Mouse (Mus musculus): ENCODE data around the gene Serpina16. TPM values are rescaled to one million over a fixed set of nuclear protein-coding genes. Genes with fewer than 3 reads are reported as not detected.
A peak's percentile ranks its signal among the peaks of the same experiment; 100 is the strongest.
"Not testable (repeated sequence)": the region's sequence is repeated elsewhere in the genome, so short reads cannot be mapped to it uniquely, and the experiment has no call there.

Serpina16 gene
- total RNA-seq (2021), result not detected
- long read RNA-seq, experiment 1, result 0 reads
- long read RNA-seq, experiment 2, result 0 reads

GRCm38 (mm10) chr12:103676039-103676438 is at the start of gene Serpina16:
Gene Serpina16, minus strand, starts transcription at chr12:103676139.
- no peak for DNase-seq
- TF ChIP-seq CTCF (IDR thresholded peaks at IDR 0.05), result no peak
- Histone ChIP-seq H3K4me3 (no peak within 1 kb of the TSS), H3K27ac (no peak within 1 kb of the TSS)
- intact Hi-C loops (cut with DNase I), result no loop called here

GRCm38 (mm10) chr12:103711537-103711936 is 35.6 kb upstream of the Serpina16 start:
- no peak overlapping the region for H3K4me3 ChIP-seq
- intact Hi-C loops (cut with DNase I), result loop anchor here (2.0 kb wide), 1 partner anchor 167 kb away; no protein-coding TSS in a partner anchor
- H3K27ac ChIP-seq, result no peak overlapping the region
- no peak for DNase-seq
- no peak; the same call in 1 of the 2 replicates for TF ChIP-seq CTCF (IDR thresholded peaks at IDR 0.05)

- DNase-seq, result no peak
- H3K4me3 ChIP-seq, result no peak overlapping the region
- peak; percentile 57 for TF ChIP-seq CTCF (IDR thresholded peaks at IDR 0.05)
- intact Hi-C loops (cut with DNase I), result loop anchor here (2.0 kb wide), 1 partner anchor 166 kb away; no protein-coding TSS in a partner anchor
- no peak overlapping the region for H3K27ac ChIP-seq
Observed at GRCm38 (mm10) chr12:103710405-103710804, 34.5 kb upstream of the Serpina16 start.

- TF ChIP-seq CTCF (IDR thresholded peaks at IDR 0.05), result no peak
- DNase-seq, result no peak
- Histone ChIP-seq H3K4me3 (no peak overlapping the region), H3K27ac (no peak overlapping the region)
- intact Hi-C loops (cut with DNase I), result no loop called here
Observed at GRCm38 (mm10) chr12:103706113-103706512, 30.2 kb upstream of the Serpina16 start.

GRCm38 (mm10) chr12:103705547-103705946 is 29.6 kb upstream of the Serpina16 start:
- no peak overlapping the region for H3K4me3 ChIP-seq
- intact Hi-C loops (cut with DNase I), result no loop called here
- no peak for TF ChIP-seq CTCF (IDR thresholded peaks at IDR 0.05)
- H3K27ac ChIP-seq, result no peak overlapping the region
- peak; percentile 45 for DNase-seq

- no peak overlapping the region for H3K4me3 ChIP-seq
- DNase-seq, result no peak
- no peak for TF ChIP-seq CTCF (IDR thresholded peaks at IDR 0.05)
- intact Hi-C loops (cut with DNase I), result no loop called here
- no peak overlapping the region for H3K27ac ChIP-seq
Observed at GRCm38 (mm10) chr12:103700144-103700750, 24.3 kb upstream of the Serpina16 start.

- DNase-seq, result no peak
- TF ChIP-seq CTCF (IDR thresholded peaks at IDR 0.05), result no peak
- intact Hi-C loops (cut with DNase I), result no loop called here
- Histone ChIP-seq H3K4me3 (no peak within 1 kb of the TSS), H3K27ac (no peak within 1 kb of the TSS)
Observed at GRCm38 (mm10) chr12:103695429-103695828, 19.5 kb upstream of the Serpina16 start, which contains the start of gene Serpina1f. Gene Serpina1f, minus strand, starts transcription at chr12:103695529.

- Histone ChIP-seq H3K4me3 (no peak overlapping the region), H3K27ac (no peak overlapping the region)
- no peak for TF ChIP-seq CTCF (IDR thresholded peaks at IDR 0.05)
- DNase-seq, result no peak
- intact Hi-C loops (cut with DNase I), result no loop called here
Observed at GRCm38 (mm10) chr12:103688221-103688814, 12.4 kb upstream of the Serpina16 start.

- TF ChIP-seq CTCF (IDR thresholded peaks at IDR 0.05), result no peak
- H3K27ac ChIP-seq, result no peak overlapping the region
- no peak overlapping the region for H3K4me3 ChIP-seq
- intact Hi-C loops (cut with DNase I), result no loop called here
- DNase-seq, result no peak
Observed at GRCm38 (mm10) chr12:103687021-103687420, 11.1 kb upstream of the Serpina16 start.

- no peak for TF ChIP-seq CTCF (IDR thresholded peaks at IDR 0.05)
- Histone ChIP-seq H3K4me3 (no peak overlapping the region), H3K27ac (no peak overlapping the region)
- intact Hi-C loops (cut with DNase I), result no loop called here
- DNase-seq, result no peak
Observed at GRCm38 (mm10) chr12:103686050-103686449, 10.1 kb upstream of the Serpina16 start.

- Histone ChIP-seq H3K27ac (no peak overlapping the region), H3K4me3 (no peak overlapping the region)
- DNase-seq, result no peak
- TF ChIP-seq CTCF (IDR thresholded peaks at IDR 0.05), result no peak
- intact Hi-C loops (cut with DNase I), result no loop called here
Observed at GRCm38 (mm10) chr12:103685386-103685785, 9.4 kb upstream of the Serpina16 start.

- DNase-seq, result no peak
- Histone ChIP-seq H3K4me3 (no peak overlapping the region), H3K27ac (no peak overlapping the region)
- TF ChIP-seq CTCF (IDR thresholded peaks at IDR 0.05), result no peak
- intact Hi-C loops (cut with DNase I), result no loop called here
Observed at GRCm38 (mm10) chr12:103683775-103684174, 7.8 kb upstream of the Serpina16 start.

GRCm38 (mm10) chr12:103681739-103682138 is 5.8 kb upstream of the Serpina16 start:
- intact Hi-C loops (cut with DNase I), result no loop called here
- H3K4me3 ChIP-seq, result no peak overlapping the region
- no peak for DNase-seq
- no peak overlapping the region for H3K27ac ChIP-seq
- no peak for TF ChIP-seq CTCF (IDR thresholded peaks at IDR 0.05)

- intact Hi-C loops (cut with DNase I), result no loop called here
- DNase-seq, result no peak
- Histone ChIP-seq H3K4me3 (no peak overlapping the region), H3K27ac (no peak overlapping the region)
- TF ChIP-seq CTCF (IDR thresholded peaks at IDR 0.05), result no peak
Observed at GRCm38 (mm10) chr12:103681169-103681568, 5.2 kb upstream of the Serpina16 start.

- H3K27ac ChIP-seq; DNase-seq; intact Hi-C loops (cut with DNase I); H3K4me3 ChIP-seq: not testable (repeated sequence)
Observed at GRCm38 (mm10) chr12:103679853-103680252, 3.9 kb upstream of the Serpina16 start.
